Mouse (Mus musculus) liver, embryonic 16.5 days (tissue): Measurements from ENCODE around the gene Ankrd65. TPM values are rescaled to one million over a fixed set of nuclear protein-coding genes. Genes with fewer than 3 reads are reported as not detected.
"Not testable (repeated sequence)": the region's sequence is repeated elsewhere in the genome, so short reads cannot be mapped to it uniquely, and the experiment has no call there.

Experiments
- ATAC-seq: fragments of 200-750 bp; cut with Nextera tagmentation; 2 replicates; pipeline ENCODE4 v1.8.0; 2017; ENCODE audit warnings: low read depth, mild to moderate bottlenecking, moderate number of reproducible peaks, moderate library complexity
- H3K27ac ChIP-seq: fragments of 300-500 bp; sonication (generic); 2 replicates; pipeline ENCODE4 v1.5.1; 2014; ENCODE audit warnings: mild to moderate bottlenecking, low read length
- H3K27me3 ChIP-seq: fragments of 300-500 bp; sonication (generic); 2 replicates; pipeline ENCODE4 v1.6.1; 2014; ENCODE audit warnings: low read depth, low read length, mixed read lengths; ENCODE audit not compliant: control insufficient read depth, insufficient read depth
- H3K36me3 ChIP-seq: fragments of 300-500 bp; sonication (generic); 2 replicates; pipeline ENCODE4 v1.6.1; 2014; ENCODE audit warnings: mild to moderate bottlenecking; ENCODE audit not compliant: control insufficient read depth, insufficient read depth
- H3K4me1 ChIP-seq: fragments of 300-500 bp; sonication (generic); 2 replicates; pipeline ENCODE4 v1.6.1; 2014; ENCODE audit warnings: low read depth, low read length, mixed read lengths; ENCODE audit not compliant: control insufficient read depth
- H3K4me2 ChIP-seq: fragments of 300-500 bp; sonication (generic); 2 replicates; pipeline ENCODE4 v1.6.1; 2014; ENCODE audit warnings: low read depth, low read length, mixed read lengths
- H3K4me3 ChIP-seq: fragments of 300-500 bp; sonication (generic); 2 replicates; pipeline ENCODE4 v1.5.1; 2014; ENCODE audit warnings: low read depth, mild to moderate bottlenecking, low read length
- H3K9ac ChIP-seq: fragments of 300-500 bp; sonication (generic); 2 replicates; pipeline ENCODE4 v1.6.1; 2014; ENCODE audit warnings: low read depth, low read length
- H3K9me3 ChIP-seq: fragments of 300-500 bp; sonication (generic); replicated peaks from 2 replicates; pipeline ENCODE4 v1.6.1; 2016; ENCODE audit warnings: low read length; ENCODE audit not compliant: control insufficient read depth
- WGBS: fragments of 180-500 bp; shearing (Covaris S2); extraction: QIAGEN DNeasy Blood & Tissue Kit; methylation state at CpG from one replicate; pipeline ENCODE4 v1.1.7; 2014; ENCODE audit not compliant: insufficient replicate concordance; 5-methylcytosine and 5-hydroxymethylcytosine counted together
- polyA plus RNA-seq: library from polyadenylated mRNA; unstranded; fragments of >200 nt; fragmentation: Nextera tagmentation; extraction: Ambion mirVana; gene quantifications from 2 replicates; pipeline ENCODE4 v1.2.1, GENCODE M21; 2015

Ankrd65 gene
- 0.08 TPM in 1 of 2 replicates, not detected in the other for polyA plus RNA-seq

DNA sequence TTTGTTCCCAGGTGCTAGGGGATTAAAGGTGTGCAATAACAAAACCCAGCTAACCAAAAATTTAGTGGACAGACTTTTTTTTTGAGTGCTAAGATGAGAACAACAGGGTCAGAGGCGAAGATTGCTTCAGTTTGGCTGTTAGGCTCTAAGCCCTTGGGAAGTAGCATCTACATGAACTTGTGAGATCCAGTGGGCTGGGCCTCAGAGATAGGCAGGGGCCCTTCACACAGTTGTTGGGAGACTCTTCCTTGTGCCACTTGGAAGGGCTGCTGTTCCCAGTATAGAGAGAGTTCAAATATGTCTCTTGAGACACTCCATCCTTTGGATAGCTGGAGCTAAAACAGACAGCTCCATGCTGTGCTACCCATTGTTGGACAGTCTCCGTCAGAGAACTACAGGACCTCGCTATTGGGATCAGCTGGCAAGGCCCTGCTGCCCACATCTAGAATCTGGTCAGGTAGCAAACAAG lies at the start of gene Ankrd65:
Gene Ankrd65 (plus strand): TSS at position 419 of the 469 bp plus-strand sequence.
- Histone ChIP-seq H3K4me1 (peaks cover 4% of the 10 kb centered on the region), H3K36me3 (no peaks in the 10 kb centered on the region), H3K9ac (no peak within 1 kb of the TSS), H3K27me3 (no peaks in the 10 kb centered on the region; the same call in 1 of the 2 replicates), H3K4me2 (no peak within 1 kb of the TSS), H3K9me3 (no peaks in the 10 kb centered on the region), H3K27ac (no peak within 1 kb of the TSS), H3K4me3 (no peak within 1 kb of the TSS)
- no peak for ATAC-seq
- 69% methylated on average over 3 of the region's 3 CpGs for WGBS

DNA sequence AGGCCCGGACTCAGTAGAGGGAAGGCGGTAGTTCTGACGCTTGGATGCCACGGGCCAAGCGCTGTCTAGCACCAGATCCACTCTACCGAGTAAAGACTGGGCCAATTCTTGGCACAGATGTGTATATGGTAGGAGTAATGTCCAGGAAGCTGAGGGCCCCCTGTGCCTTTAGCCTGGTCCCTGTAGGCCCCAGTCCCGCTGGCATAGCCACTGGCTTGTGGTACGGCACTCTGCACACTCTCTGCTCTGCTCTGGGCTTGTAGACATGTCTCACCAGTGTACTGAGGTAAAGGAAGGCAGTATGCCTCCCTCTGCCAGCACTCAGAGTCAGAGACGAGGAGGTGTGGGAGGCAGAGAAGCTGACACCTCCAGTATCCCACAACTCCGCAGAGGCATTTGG lies 49.6 kb upstream of the Ankrd65 start:
- not testable (repeated sequence) for H3K27ac ChIP-seq, H3K9me3 ChIP-seq, H3K4me3 ChIP-seq, H3K4me2 ChIP-seq, H3K4me1 ChIP-seq, H3K27me3 ChIP-seq, ATAC-seq, H3K36me3 ChIP-seq, H3K9ac ChIP-seq
- 77% methylated on average over 10 of the region's 10 CpGs for WGBS

DNA sequence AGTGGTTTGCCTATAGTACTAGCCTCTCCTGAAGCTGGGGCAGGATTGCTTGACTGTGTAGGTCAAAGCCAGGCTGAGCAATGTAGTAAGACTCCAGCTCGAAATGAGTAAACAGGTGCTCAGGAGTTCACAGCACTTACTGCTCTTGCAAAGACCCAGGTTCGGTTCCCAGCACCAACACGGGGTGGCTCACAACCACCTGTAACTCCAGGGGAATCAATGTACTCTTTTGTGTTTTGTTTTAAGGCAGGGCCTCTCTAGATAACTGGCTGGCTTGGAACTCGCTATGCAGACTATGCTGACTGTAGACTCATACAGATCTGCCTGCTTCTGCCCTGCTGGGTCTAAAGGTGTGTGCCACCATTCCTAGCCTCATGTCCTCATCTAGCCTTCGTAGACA lies 47.6 kb upstream of the Ankrd65 start:
- 72% methylated on average over 5 of the region's 5 CpGs for WGBS
- Histone ChIP-seq H3K36me3 (peaks cover 13% of the 10 kb centered on the region), H3K9me3 (no peaks in the 10 kb centered on the region), H3K4me3 (no peak overlapping the region), H3K4me2 (no peak overlapping the region), H3K9ac (no peak overlapping the region), H3K27ac (no peak overlapping the region), H3K27me3 (no peaks in the 10 kb centered on the region), H3K4me1 (no peaks in the 10 kb centered on the region)
- no peak for ATAC-seq

DNA sequence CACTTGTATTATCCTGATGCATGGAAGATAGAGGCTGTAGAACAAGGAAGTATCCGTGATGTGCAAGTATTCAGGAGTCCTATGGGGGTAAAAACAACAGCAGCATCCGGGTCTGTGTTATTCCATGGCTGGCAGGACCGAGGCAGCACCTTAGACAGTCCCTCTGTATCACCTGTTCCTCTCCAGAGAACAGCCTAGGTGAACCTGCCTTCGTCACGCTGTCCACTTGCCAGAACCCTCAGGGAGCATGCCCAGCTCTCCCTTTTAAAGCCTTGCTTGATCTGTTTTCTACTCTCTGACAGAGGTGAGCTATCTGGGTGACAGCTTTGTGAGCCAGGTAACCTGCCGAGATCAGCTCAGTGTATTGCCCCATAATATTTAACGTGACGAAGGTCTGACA lies 45.8 kb upstream of the Ankrd65 start:
- H3K27me3 ChIP-seq: no peaks in the 10 kb centered on the region
- no peak overlapping the region for H3K9ac ChIP-seq
- ATAC-seq: no peak
- no peak overlapping the region for H3K4me3 ChIP-seq
- peaks cover 25% of the 10 kb centered on the region for H3K36me3 ChIP-seq
- H3K27ac ChIP-seq: no peak overlapping the region
- H3K4me2 ChIP-seq: no peak overlapping the region
- no peaks in the 10 kb centered on the region for H3K9me3 ChIP-seq
- WGBS: 78% methylated on average over 8 of the region's 8 CpGs
- no peaks in the 10 kb centered on the region for H3K4me1 ChIP-seq

DNA sequence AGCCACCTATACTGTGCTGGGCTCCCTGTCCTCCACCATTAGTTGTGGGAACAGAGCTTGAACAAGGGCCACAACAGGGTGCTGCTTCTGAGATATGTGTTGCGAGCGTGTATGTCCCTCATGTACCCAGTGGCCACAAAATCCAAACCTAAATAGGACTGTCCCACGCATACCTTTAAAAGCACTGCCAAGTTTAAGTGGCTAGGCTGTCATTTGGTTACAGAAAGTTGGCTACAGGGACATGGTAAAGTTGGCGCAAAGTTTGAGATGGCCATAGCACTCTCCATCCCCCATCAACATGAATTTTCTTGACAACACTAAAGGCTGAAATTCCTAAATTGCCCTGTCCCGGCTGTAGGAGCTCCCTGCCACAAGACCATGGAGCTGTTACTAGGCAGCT lies 45.1 kb upstream of the Ankrd65 start:
- peaks cover 28% of the 10 kb centered on the region for H3K36me3 ChIP-seq
- 77% methylated on average over 5 of the region's 5 CpGs for WGBS

DNA sequence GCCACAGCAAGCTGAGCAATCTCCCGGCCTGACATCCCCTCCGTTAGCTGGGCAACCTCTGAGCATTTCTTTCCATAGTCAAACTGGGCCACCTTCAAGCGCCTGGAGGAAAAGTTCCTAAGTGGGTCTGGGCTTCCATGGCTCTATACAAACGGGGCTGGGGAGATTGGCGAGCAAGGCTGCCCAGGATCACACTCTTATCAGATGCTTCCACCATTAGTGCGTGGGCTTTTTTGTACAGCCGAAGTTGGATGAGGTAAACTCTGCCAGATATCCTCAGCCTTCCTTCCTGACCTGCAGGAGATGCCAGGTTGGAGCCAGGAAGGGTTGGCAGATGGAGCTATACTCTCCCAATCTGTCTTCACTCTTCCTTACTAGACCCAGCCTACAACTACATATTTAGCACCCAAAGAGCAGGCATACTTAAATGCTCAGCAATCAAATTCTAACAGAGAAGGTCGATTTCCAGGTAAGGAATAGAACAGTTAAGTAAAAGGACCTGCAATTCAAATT lies 44.1 kb upstream of the Ankrd65 start:
- no peak overlapping the region for H3K4me3 ChIP-seq
- H3K27me3 ChIP-seq: no peaks in the 10 kb centered on the region
- no peak for ATAC-seq
- H3K4me1 ChIP-seq: no peaks in the 10 kb centered on the region
- no peaks in the 10 kb centered on the region for H3K9me3 ChIP-seq
- no peak overlapping the region for H3K9ac ChIP-seq
- peaks cover 34% of the 10 kb centered on the region for H3K36me3 ChIP-seq
- no peak overlapping the region for H3K4me2 ChIP-seq
- H3K27ac ChIP-seq: no peak overlapping the region
- 77% methylated on average over 8 of the region's 8 CpGs for WGBS

More for the DNA sequence above, 45.1 kb upstream of the Ankrd65 start:
- no peaks in the 10 kb centered on the region for H3K9me3 ChIP-seq
- no peak overlapping the region for H3K27ac ChIP-seq
- H3K4me1 ChIP-seq: no peaks in the 10 kb centered on the region
- no peaks in the 10 kb centered on the region for H3K27me3 ChIP-seq
- no peak overlapping the region for H3K4me2 ChIP-seq
- no peak for ATAC-seq
- H3K4me3 ChIP-seq: no peak overlapping the region
- H3K9ac ChIP-seq: no peak overlapping the region

DNA sequence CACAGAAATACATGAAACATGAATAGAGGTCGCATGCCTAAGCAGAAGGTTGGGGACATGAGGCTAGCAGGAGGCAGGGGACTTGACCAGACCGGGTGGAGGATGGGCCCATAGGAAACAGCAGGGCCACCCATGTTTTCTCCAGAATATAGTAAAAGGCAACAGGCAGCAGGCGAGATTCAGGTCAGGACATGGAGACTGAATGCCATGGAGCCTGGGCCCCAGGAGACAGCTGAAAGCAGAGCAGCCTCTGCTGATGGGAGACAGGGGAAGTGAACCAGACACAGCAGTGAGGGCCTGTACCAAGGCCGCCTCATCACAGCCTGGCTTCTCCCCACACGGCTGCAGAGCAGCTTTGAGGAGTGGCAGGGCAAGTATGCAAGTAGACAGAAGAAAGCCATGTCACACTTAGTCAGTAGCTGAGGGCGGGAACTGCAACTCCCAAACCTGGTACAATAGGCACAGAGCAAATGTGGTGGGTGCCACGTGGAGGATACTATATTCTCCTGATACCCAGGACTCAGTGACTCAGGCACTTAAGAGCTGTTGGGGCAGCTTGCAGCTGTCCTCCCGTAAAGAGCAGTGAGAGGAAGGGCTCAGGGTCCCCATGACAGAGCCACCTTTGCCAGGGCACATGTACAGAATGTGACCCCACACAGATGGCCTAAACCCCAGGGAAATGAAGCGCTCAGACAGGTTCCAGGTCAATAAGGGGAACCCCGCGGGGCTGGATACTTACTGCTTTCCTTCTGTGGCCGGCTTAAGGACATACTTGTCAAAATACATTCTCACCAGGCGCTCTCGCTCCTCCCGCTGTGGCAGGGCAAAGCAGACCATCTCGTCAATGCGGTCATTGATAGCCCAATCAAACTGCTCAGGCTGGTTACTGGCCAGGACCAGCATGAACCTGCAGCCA lies 43.4 kb upstream of the Ankrd65 start:
- WGBS: 75% methylated on average over 17 of the region's 17 CpGs
- H3K36me3 ChIP-seq: peaks cover 35% of the 10 kb centered on the region
- H3K4me1 ChIP-seq: no peaks in the 10 kb centered on the region
- H3K27ac ChIP-seq: no peak overlapping the region
- no peak overlapping the region for H3K4me2 ChIP-seq
- H3K9ac ChIP-seq: no peak overlapping the region
- H3K9me3 ChIP-seq: no peaks in the 10 kb centered on the region
- ATAC-seq: no peak
- H3K27me3 ChIP-seq: no peaks in the 10 kb centered on the region
- H3K4me3 ChIP-seq: no peak overlapping the region

DNA sequence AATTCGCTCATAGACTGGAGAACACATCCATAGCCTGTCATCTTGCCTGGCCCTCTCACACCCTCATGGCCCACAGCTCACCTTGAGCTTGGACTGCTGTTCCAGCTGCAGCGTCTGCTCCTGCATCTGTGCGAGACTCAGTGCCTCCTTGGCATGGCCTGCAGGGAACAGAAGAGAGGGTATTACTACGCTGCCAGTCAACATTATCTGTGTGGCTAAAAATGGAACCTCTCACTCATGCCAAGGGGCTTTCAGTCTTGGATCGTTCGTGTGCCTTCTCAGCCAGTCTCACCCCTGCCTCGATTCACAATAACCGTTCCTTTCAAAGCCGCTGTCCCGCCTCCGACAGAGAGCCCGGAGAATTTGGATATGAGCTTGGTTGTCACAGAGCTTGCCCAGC lies 33.2 kb upstream of the Ankrd65 start:
- ATAC-seq: no peak

More for the DNA sequence above, 33.2 kb upstream of the Ankrd65 start:
- whole genome bisulfite sequencing: 83% methylated on average over 12 of the region's 12 CpGs
- Histone ChIP-seq H3K4me1 (peaks cover 22% of the 10 kb centered on the region), H3K4me3 (no peak overlapping the region), H3K4me2 (no peak overlapping the region), H3K27me3 (no peaks in the 10 kb centered on the region), H3K27ac (no peak overlapping the region), H3K9me3 (no peaks in the 10 kb centered on the region), H3K36me3 (peaks cover 25% of the 10 kb centered on the region), H3K9ac (no peak overlapping the region)
